ENCODE assay signal across 7 mouse cellular contexts in genomic region chr5:93206109-93207005, GRCm38 (mm10). TPM values are rescaled to one million over a fixed set of nuclear protein-coding genes. Genes with fewer than 3 reads are reported as not detected.
A peak's percentile ranks its signal among the peaks of the same experiment; 100 is the strongest.
DNase-seq lines count a peak whose midpoint lies in the region; ATAC-seq and TF ChIP-seq lines count a peak whose summit lies in the region.

TSS of gene Ccni (minus strand) at chr5:93206495.
TSS of gene 2010109A12Rik (plus strand) at chr5:93206518.

- H3K9ac ChIP-seq in embryonic facial prominence, embryonic 12.5 days, result peak within 1 kb of the TSS; percentile 99
- H3K9ac ChIP-seq in limb, embryonic 12.5 days (replicated peaks), result peak within 1 kb of the TSS; percentile 97
- peak within 1 kb of the TSS; percentile 96 for H3K9ac ChIP-seq in midbrain, embryonic 15.5 days

- no peak for TF ChIP-seq CTCF in kidney, adult 2 months (conservative IDR thresholded peaks at IDR 0.05; ENCODE audit: insufficient read depth, insufficient read length, low read depth, low read length)
- no peak for TF ChIP-seq CTCF in spleen, adult 2 months (IDR thresholded peaks at IDR 0.05; ENCODE audit: extremely low read depth, insufficient read depth, insufficient read length, insufficient replicate concordance)

- H3K4me3 ChIP-seq in embryonic facial prominence, embryonic 12.5 days, result peak within 1 kb of the TSS; percentile 95
- peak within 1 kb of the TSS; percentile 75 for H3K4me3 ChIP-seq in kidney, adult 2 months (ENCODE audit: insufficient read depth, low read depth, low read length)
- peak within 1 kb of the TSS; percentile 90 for H3K4me3 ChIP-seq in limb, embryonic 12.5 days (replicated peaks)
- peak within 1 kb of the TSS; percentile 98 for H3K4me3 ChIP-seq in midbrain, embryonic 15.5 days
- peak within 1 kb of the TSS; percentile 83 for H3K4me3 ChIP-seq in spleen, adult 2 months (ENCODE audit: extremely low read depth, insufficient read depth, insufficient read length)

- H3K4me2 ChIP-seq in embryonic facial prominence, embryonic 12.5 days (replicated peaks), result peak within 1 kb of the TSS; percentile 84
- peak within 1 kb of the TSS; percentile 76 for H3K4me2 ChIP-seq in limb, embryonic 12.5 days
- peak within 1 kb of the TSS; percentile 78 for H3K4me2 ChIP-seq in midbrain, embryonic 15.5 days

- peak; percentile 94 for ATAC-seq in embryonic facial prominence, embryonic 12.5 days (ENCODE audit: insufficient number of reproducible peaks, insufficient read depth, low FRiP score, low TSS enrichment)
- peak; percentile 95 for ATAC-seq in limb, embryonic 12.5 days (ENCODE audit: insufficient number of reproducible peaks, insufficient read depth, low FRiP score, low TSS enrichment, low read depth)
- peak; percentile 97 for ATAC-seq in midbrain, embryonic 15.5 days (replicated peaks)

- peak within 1 kb of the TSS; percentile 97 for H3K27ac ChIP-seq in embryonic facial prominence, embryonic 12.5 days
- H3K27ac ChIP-seq in kidney, adult 2 months (ENCODE audit: insufficient read depth, low read depth, low read length), result peak within 1 kb of the TSS; percentile 96
- H3K27ac ChIP-seq in limb, embryonic 12.5 days, result peak within 1 kb of the TSS; percentile 98
- H3K27ac ChIP-seq in midbrain, embryonic 15.5 days, result peak within 1 kb of the TSS; percentile 92
- H3K27ac ChIP-seq in spleen, adult 2 months (ENCODE audit: insufficient read depth, low read length), result peak within 1 kb of the TSS; percentile 98

- peaks cover 24% of the 10 kb centered on the region for H3K4me1 ChIP-seq in embryonic facial prominence, embryonic 12.5 days
- peaks cover 4% of the 10 kb centered on the region; the same call in 1 of the 2 replicates for H3K4me1 ChIP-seq in kidney, adult 2 months (ENCODE audit: control insufficient read depth, insufficient read depth, low read length)
- peaks cover 25% of the 10 kb centered on the region for H3K4me1 ChIP-seq in limb, embryonic 12.5 days (replicated peaks)
- peaks cover 25% of the 10 kb centered on the region for H3K4me1 ChIP-seq in midbrain, embryonic 15.5 days
- H3K4me1 ChIP-seq in spleen, adult 2 months (ENCODE audit: control insufficient read depth, insufficient read depth, insufficient read length), result peaks cover 6% of the 10 kb centered on the region; the same call in 1 of the 2 replicates

- H3K27me3 ChIP-seq in embryonic facial prominence, embryonic 12.5 days, result no peaks in the 10 kb centered on the region
- H3K27me3 ChIP-seq in kidney, adult 2 months (replicated peaks; ENCODE audit: control insufficient read depth, insufficient read depth, low read length), result no peaks in the 10 kb centered on the region
- H3K27me3 ChIP-seq in limb, embryonic 12.5 days, result no peaks in the 10 kb centered on the region
- no peaks in the 10 kb centered on the region for H3K27me3 ChIP-seq in midbrain, embryonic 15.5 days (replicated peaks)
- H3K27me3 ChIP-seq in spleen, adult 2 months (ENCODE audit: control insufficient read depth, insufficient read depth, low read length), result no peaks in the 10 kb centered on the region

- H3K36me3 ChIP-seq in embryonic facial prominence, embryonic 12.5 days, result peaks cover 6% of the 10 kb centered on the region; the same call in 1 of the 2 replicates
- no peaks in the 10 kb centered on the region; the same call in 1 of the 2 replicates for H3K36me3 ChIP-seq in kidney, adult 2 months (ENCODE audit: control insufficient read depth, insufficient read depth, low read length)
- peaks cover 7% of the 10 kb centered on the region; the same call in 1 of the 2 replicates for H3K36me3 ChIP-seq in limb, embryonic 12.5 days
- H3K36me3 ChIP-seq in midbrain, embryonic 15.5 days (replicated peaks), result no peaks in the 10 kb centered on the region; the same call in 1 of the 2 replicates
- peaks cover 2% of the 10 kb centered on the region for H3K36me3 ChIP-seq in spleen, adult 2 months (ENCODE audit: control insufficient read depth, insufficient read depth, low read length)

- TF ChIP-seq POLR2A in kidney, adult 2 months (IDR thresholded peaks at IDR 0.05; ENCODE audit: low read depth, low read length), result peak; percentile 23
- peak; percentile 58 for TF ChIP-seq POLR2A in spleen, adult 2 months (IDR thresholded peaks at IDR 0.05; ENCODE audit: low read depth, low read length)

- under 1% methylated on average over 79 of the region's 79 CpGs for WGBS in embryonic facial prominence, embryonic 12.5 days
- WGBS in kidney, adult 2 months, result 1% methylated on average over 74 of the region's 79 CpGs
- under 1% methylated on average over 78 of the region's 79 CpGs for WGBS in limb, embryonic 12.5 days
- under 1% methylated on average over 78 of the region's 79 CpGs for WGBS in midbrain, embryonic 15.5 days
- under 1% methylated on average over 79 of the region's 79 CpGs for WGBS in spleen, adult 2 months

- no peaks in the 10 kb centered on the region for H3K9me3 ChIP-seq in embryonic facial prominence, embryonic 12.5 days
- no peaks in the 10 kb centered on the region for H3K9me3 ChIP-seq in limb, embryonic 12.5 days
- no peaks in the 10 kb centered on the region for H3K9me3 ChIP-seq in midbrain, embryonic 15.5 days

- peak; percentile 94 for DNase-seq in adrenal gland, postnatal 25 days
- DNase-seq in heart, adult 18-20 months, result peak; percentile 96 to 97
- DNase-seq in kidney, adult 2 months, result peak; percentile 97
- DNase-seq in spleen, adult 2 months (ENCODE audit: low read depth in 1 of 2, low spot score in 2 of 2), result peak; percentile 92 to 94

RNA-seq across cellular contexts. Expression of gene Ccni, which starts in this region (rescaled TPM):
- total RNA-seq in adrenal gland, postnatal 25 days (2021), result 199 and 208 TPM in 2 replicates
- 149 and 165 TPM in 2 replicates for polyA plus RNA-seq in embryonic facial prominence, embryonic 12.5 days (2016; fragmentation: Nextera tagmentation; extraction: Ambion mirVana)
- total RNA-seq in heart, adult 18-20 months (2021), result 100 to 1,000 TPM; 154 to 176 TPM
- polyA plus RNA-seq in kidney, adult 2 months (2012; rRNA removed), result 125 and 126 TPM in 2 replicates
- polyA plus RNA-seq in limb, embryonic 12.5 days (2016; fragmentation: Nextera tagmentation; extraction: Ambion mirVana), result 150 and 153 TPM in 2 replicates
- 136 and 143 TPM in 2 replicates for polyA plus RNA-seq in midbrain, embryonic 15.5 days (2015; fragmentation: Nextera tagmentation; extraction: Ambion mirVana)
- polyA plus RNA-seq in spleen, adult 2 months (2012; rRNA removed), result 48.5 and 60.4 TPM in 2 replicates

RNA-seq across cellular contexts. Expression of gene 2010109A12Rik, which starts in this region (rescaled TPM):
- 0.94 TPM in 1 of 2 replicates, not detected in the other for total RNA-seq in adrenal gland, postnatal 25 days (2021)
- 1.9 TPM in 2 replicates for polyA plus RNA-seq in embryonic facial prominence, embryonic 12.5 days (2016; fragmentation: Nextera tagmentation; extraction: Ambion mirVana)
- under 1 TPM; 0.41 to 0.55 TPM for total RNA-seq in heart, adult 18-20 months (2021)
- 0.23 and 0.27 TPM in 2 replicates for polyA plus RNA-seq in kidney, adult 2 months (2012; rRNA removed)
- 2.1 and 2.8 TPM in 2 replicates for polyA plus RNA-seq in limb, embryonic 12.5 days (2016; fragmentation: Nextera tagmentation; extraction: Ambion mirVana)
- 2.3 and 2.4 TPM in 2 replicates for polyA plus RNA-seq in midbrain, embryonic 15.5 days (2015; fragmentation: Nextera tagmentation; extraction: Ambion mirVana)
- polyA plus RNA-seq in spleen, adult 2 months (2012; rRNA removed), result 0.09 TPM in 1 of 2 replicates, not detected in the other

Comparison
In these comparisons a context has a peak if more than half of its experiments do, and no peak if none do; other contexts are left out.
1. Peak in every context shown above with its lines: DNase-seq, ATAC-seq, H3K4me3 ChIP-seq and H3K27ac ChIP-seq.